Comparison of ENCODE assay signal across 12 mouse cellular contexts in genomic region chr7:105728701-105729428, GRCm38 (mm10). TPM values are rescaled to one million over a fixed set of nuclear protein-coding genes. Genes with fewer than 3 reads are reported as not detected.
A peak's percentile ranks its signal among the peaks of the same experiment; 100 is the strongest.
DNase-seq lines count a peak whose midpoint lies in the region; ATAC-seq and TF ChIP-seq lines count a peak whose summit lies in the region.
"Had no signal": no experiment of that assay in that cellular context is flagged by ENCODE, and none has a peak within 500 bp of the region (broad histone marks: within the 10 kb centered on the region; RNA-seq: fewer than 3 reads in every experiment).

No protein-coding gene starts in this region.

- intact Hi-C loops in heart, postnatal 25 days (cut with DNase I), result no loop called here

- no peaks in the 10 kb centered on the region for H3K27me3 ChIP-seq in lung, postnatal 0 days (replicated peaks; ENCODE audit: insufficient read depth, low read length)
- H3K27me3 ChIP-seq in forebrain, embryonic 12.5 days, result no peaks in the 10 kb centered on the region
- no peaks in the 10 kb centered on the region for H3K27me3 ChIP-seq in midbrain, embryonic 16.5 days (ENCODE audit: control insufficient read depth, insufficient read depth, low read depth, low read length)
- H3K27me3 ChIP-seq: intestine, embryonic 15.5 days had no signal

- H3K9ac ChIP-seq in lung, postnatal 0 days (replicated peaks; ENCODE audit: low read depth), result no peak overlapping the region
- no peak overlapping the region for H3K9ac ChIP-seq in forebrain, embryonic 12.5 days
- no peak overlapping the region for H3K9ac ChIP-seq in midbrain, embryonic 16.5 days (ENCODE audit: low read depth, low read length)
- H3K9ac ChIP-seq: intestine, embryonic 15.5 days; lung, embryonic 14.5 days had no signal

- peaks cover 24% of the 10 kb centered on the region for H3K36me3 ChIP-seq in lung, postnatal 0 days (ENCODE audit: insufficient read depth, low read length)
- H3K36me3 ChIP-seq in forebrain, embryonic 12.5 days (replicated peaks), result peaks cover 43% of the 10 kb centered on the region
- H3K36me3 ChIP-seq in midbrain, embryonic 16.5 days (ENCODE audit: control insufficient read depth, insufficient read depth, low read length), result peaks cover 19% of the 10 kb centered on the region

- no peak for ATAC-seq in lung, postnatal 0 days
- peak; percentile 15; the same call in 1 of the 2 replicates for ATAC-seq in forebrain, embryonic 12.5 days (ENCODE audit: low FRiP score)
- ATAC-seq in midbrain, embryonic 16.5 days, result no peak
- ATAC-seq: intestine, embryonic 15.5 days had no signal

- no peak for TF ChIP-seq EP300 in lung, postnatal 0 days (IDR thresholded peaks at IDR 0.05)

- no peak overlapping the region for H3K4me2 ChIP-seq in lung, postnatal 0 days (replicated peaks; ENCODE audit: low read depth, low read length)
- H3K4me2 ChIP-seq in forebrain, embryonic 12.5 days, result peak overlapping the region; percentile 2; the same call in 1 of the 2 replicates
- H3K4me2 ChIP-seq in midbrain, embryonic 16.5 days (ENCODE audit: low read length), result no peak overlapping the region
- H3K4me2 ChIP-seq: intestine, embryonic 15.5 days; lung, embryonic 14.5 days had no signal

- no peak overlapping the region for H3K27ac ChIP-seq in lung, postnatal 0 days (ENCODE audit: low read length)
- H3K27ac ChIP-seq in forebrain, embryonic 12.5 days, result peak overlapping the region; percentile 78
- peak overlapping the region; percentile 37; the same call in 1 of the 2 replicates for H3K27ac ChIP-seq in midbrain, embryonic 16.5 days (ENCODE audit: low read length)
- H3K27ac ChIP-seq: intestine, embryonic 15.5 days; stomach, postnatal 0 days had no signal

- H3K9me3 ChIP-seq in lung, postnatal 0 days (ENCODE audit: low read length), result no peaks in the 10 kb centered on the region
- H3K9me3 ChIP-seq in forebrain, embryonic 12.5 days, result no peaks in the 10 kb centered on the region
- H3K9me3 ChIP-seq in midbrain, embryonic 16.5 days (replicated peaks; ENCODE audit: control insufficient read depth, low read length, poor library complexity, severe bottlenecking), result no peaks in the 10 kb centered on the region
- H3K9me3 ChIP-seq: intestine, embryonic 15.5 days had no signal

- DNase-seq in heart, adult 11 months, result peak; percentile 95
- DNase-seq in heart, postnatal 25 days (ENCODE audit: low spot score), result no peak
- DNase-seq in lung, postnatal 0 days (ENCODE audit: low spot score), result peak; percentile 39
- no peak for DNase-seq in lung, postnatal 4 days
- DNase-seq in frontal cortex, adult 2 months (ENCODE audit: extremely low spot score in 1 of 2, low spot score in 1 of 2), result no peak
- DNase-seq: lung, embryonic 14.5 days; right cerebral cortex, postnatal 14 days had no signal

- no peak for TF ChIP-seq CTCF in lung, postnatal 0 days (IDR thresholded peaks at IDR 0.05)

- no peaks in the 10 kb centered on the region for H3K4me1 ChIP-seq in lung, postnatal 0 days (ENCODE audit: insufficient read depth, low read depth, low read length)
- peaks cover 15% of the 10 kb centered on the region for H3K4me1 ChIP-seq in forebrain, embryonic 12.5 days
- H3K4me1 ChIP-seq in midbrain, embryonic 16.5 days (ENCODE audit: control insufficient read depth, insufficient read depth, low read length), result no peaks in the 10 kb centered on the region
- H3K4me1 ChIP-seq: intestine, embryonic 15.5 days had no signal

- H3K4me3 ChIP-seq in lung, postnatal 0 days (ENCODE audit: low read depth, low read length), result no peak overlapping the region
- no peak overlapping the region for H3K4me3 ChIP-seq in forebrain, embryonic 12.5 days (replicated peaks)
- no peak overlapping the region for H3K4me3 ChIP-seq in midbrain, embryonic 16.5 days (ENCODE audit: low read depth, low read length)
- H3K4me3 ChIP-seq: intestine, embryonic 15.5 days had no signal

- WGBS in lung, postnatal 0 days, result 80% methylated on average over 6 of the region's 6 CpGs
- 30% methylated on average over 6 of the region's 6 CpGs for WGBS in forebrain, embryonic 12.5 days
- WGBS in midbrain, embryonic 16.5 days, result 23% methylated on average over 6 of the region's 6 CpGs

RNA-seq across cellular contexts. Expression of gene Ilk, which starts 7.5 kb away (rescaled TPM):
- total RNA-seq in heart, postnatal 25 days (2021), result 100 to 1,000 TPM in 1 of 2 experiments, 10 to 100 TPM in 1; 94.4 to 104 TPM
- polyA plus RNA-seq in lung, postnatal 0 days (2015; fragmentation: Nextera tagmentation; extraction: Ambion mirVana), result 378 and 390 TPM in 2 replicates
- polyA plus RNA-seq in forebrain, embryonic 12.5 days (2016; fragmentation: Nextera tagmentation; extraction: Ambion mirVana), result 184 and 187 TPM in 2 replicates
- polyA plus RNA-seq in midbrain, embryonic 16.5 days (2015; fragmentation: Nextera tagmentation; extraction: Ambion mirVana), result 183 and 192 TPM in 2 replicates
- polyA plus RNA-seq in frontal cortex, adult 2 months (2012; rRNA removed), result 145 and 158 TPM in 2 replicates

RNA-seq across cellular contexts. Expression of gene Rrp8, which starts 8.3 kb away (rescaled TPM):
- total RNA-seq in heart, postnatal 25 days (2021), result 1 to 10 TPM; 9.5 TPM
- 19.0 and 19.3 TPM in 2 replicates for polyA plus RNA-seq in lung, postnatal 0 days (2015; fragmentation: Nextera tagmentation; extraction: Ambion mirVana)
- 39.5 and 41.5 TPM in 2 replicates for polyA plus RNA-seq in forebrain, embryonic 12.5 days (2016; fragmentation: Nextera tagmentation; extraction: Ambion mirVana)
- 22.4 and 23.4 TPM in 2 replicates for polyA plus RNA-seq in midbrain, embryonic 16.5 days (2015; fragmentation: Nextera tagmentation; extraction: Ambion mirVana)
- 9.5 and 10.0 TPM in 2 replicates for polyA plus RNA-seq in frontal cortex, adult 2 months (2012; rRNA removed)

RNA-seq across cellular contexts. Expression of gene Taf10, which starts 15.3 kb away (rescaled TPM):
- 10 to 100 TPM; 90.1 to 90.3 TPM for total RNA-seq in heart, postnatal 25 days (2021)
- polyA plus RNA-seq in lung, postnatal 0 days (2015; fragmentation: Nextera tagmentation; extraction: Ambion mirVana), result 111 and 121 TPM in 2 replicates
- 145 and 170 TPM in 2 replicates for polyA plus RNA-seq in forebrain, embryonic 12.5 days (2016; fragmentation: Nextera tagmentation; extraction: Ambion mirVana)
- 76.5 and 78.4 TPM in 2 replicates for polyA plus RNA-seq in midbrain, embryonic 16.5 days (2015; fragmentation: Nextera tagmentation; extraction: Ambion mirVana)
- polyA plus RNA-seq in frontal cortex, adult 2 months (2012; rRNA removed), result 175 and 184 TPM in 2 replicates

RNA-seq across cellular contexts. Expression of gene Tpp1, which starts 23.2 kb away (rescaled TPM):
- 10 to 100 TPM; 37.4 to 40.7 TPM for total RNA-seq in heart, postnatal 25 days (2021)
- polyA plus RNA-seq in lung, postnatal 0 days (2015; fragmentation: Nextera tagmentation; extraction: Ambion mirVana), result 107 and 110 TPM in 2 replicates
- 45.8 and 48.3 TPM in 2 replicates for polyA plus RNA-seq in forebrain, embryonic 12.5 days (2016; fragmentation: Nextera tagmentation; extraction: Ambion mirVana)
- polyA plus RNA-seq in midbrain, embryonic 16.5 days (2015; fragmentation: Nextera tagmentation; extraction: Ambion mirVana), result 32.1 and 38.6 TPM in 2 replicates
- polyA plus RNA-seq in frontal cortex, adult 2 months (2012; rRNA removed), result 97.5 and 98.8 TPM in 2 replicates

RNA-seq across cellular contexts. Expression of gene Dchs1, which starts 58.6 kb away (rescaled TPM):
- total RNA-seq in heart, postnatal 25 days (2021), result 10 to 100 TPM in 1 of 2 experiments, 1 to 10 TPM in 1; 9.1 to 10.6 TPM
- polyA plus RNA-seq in lung, postnatal 0 days (2015; fragmentation: Nextera tagmentation; extraction: Ambion mirVana), result 3.0 and 3.4 TPM in 2 replicates
- 22.9 and 25.0 TPM in 2 replicates for polyA plus RNA-seq in forebrain, embryonic 12.5 days (2016; fragmentation: Nextera tagmentation; extraction: Ambion mirVana)
- polyA plus RNA-seq in midbrain, embryonic 16.5 days (2015; fragmentation: Nextera tagmentation; extraction: Ambion mirVana), result 12.5 and 14.3 TPM in 2 replicates
- 10.5 and 10.6 TPM in 2 replicates for polyA plus RNA-seq in frontal cortex, adult 2 months (2012; rRNA removed)
- total RNA-seq: granulocyte monocyte progenitor cell, adult 5-6 weeks had no signal

Comparison
In these comparisons a context has a peak if more than half of its experiments do, and no peak if none do; other contexts are left out.
1. DNase-seq: peak in heart, adult 11 months (single experiment) and lung, postnatal 0 days (single experiment); none in heart, postnatal 25 days (single experiment), lung, postnatal 4 days (0 of 2) and frontal cortex, adult 2 months (0 of 2).